Mouse (Mus musculus) naive thymus-derived CD4-positive, alpha-beta T cell, adult 5 months (primary cell): ENCODE results near the gene Rpl37a. TPM values are rescaled to one million over a fixed set of nuclear protein-coding genes. Genes with fewer than 3 reads are reported as not detected.

Source experiments
- polyA plus RNA-seq: library from polyadenylated mRNA; unstranded; fragments of 100-300 nt; shearing (Covaris generic); gene quantifications from one replicate; pipeline ENCODE4 v1.2.1, GENCODE M21; 2017

Rpl37a gene
- polyA plus RNA-seq = 3,153 TPM

DNA sequence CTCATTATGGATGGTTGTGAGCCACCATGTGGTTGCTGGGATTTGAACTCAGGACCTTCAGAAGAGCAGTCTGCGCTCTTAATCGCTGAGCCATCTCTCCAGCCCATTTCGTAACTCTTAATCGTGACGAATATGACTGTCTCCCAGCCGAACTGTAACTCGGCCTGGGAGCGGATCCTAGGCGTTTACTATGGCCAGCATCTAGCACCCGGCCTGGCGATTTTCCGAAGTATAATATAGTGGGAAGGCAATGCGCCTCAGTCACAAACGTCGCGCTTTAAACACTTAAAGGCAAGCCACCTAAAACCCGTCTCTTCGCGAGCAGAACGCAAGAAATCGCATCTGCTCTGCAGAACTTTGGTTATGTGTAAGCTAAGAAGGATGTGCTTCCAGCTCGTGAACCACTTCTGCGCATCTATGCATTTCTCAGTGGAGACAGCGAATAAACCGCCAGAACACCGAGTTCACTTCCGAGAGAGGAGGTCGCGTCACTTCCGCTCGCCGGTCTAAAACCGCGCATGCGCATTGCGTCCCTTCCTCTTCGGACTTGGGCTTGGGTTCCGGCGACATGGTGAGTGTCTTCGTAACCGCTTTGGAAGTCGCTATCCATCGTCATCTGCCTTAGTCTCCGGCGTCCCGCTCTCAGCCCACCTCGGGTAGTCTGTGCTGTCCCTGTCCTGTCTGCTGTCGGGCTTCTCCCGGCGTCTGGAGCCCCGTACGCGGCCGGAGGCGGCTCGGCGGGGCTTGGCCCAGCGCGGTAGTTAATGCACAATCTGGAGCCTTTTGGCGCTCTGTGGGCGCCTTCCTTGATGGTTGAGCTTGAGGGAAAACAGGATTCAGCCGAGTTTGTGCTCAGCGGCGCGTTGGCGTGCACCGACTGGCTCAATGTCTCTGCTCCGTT, at the start of gene Rpl37a:
Gene Rpl37a, plus strand, starts transcription at position 538 of the 901 bp plus-strand sequence.

DNA sequence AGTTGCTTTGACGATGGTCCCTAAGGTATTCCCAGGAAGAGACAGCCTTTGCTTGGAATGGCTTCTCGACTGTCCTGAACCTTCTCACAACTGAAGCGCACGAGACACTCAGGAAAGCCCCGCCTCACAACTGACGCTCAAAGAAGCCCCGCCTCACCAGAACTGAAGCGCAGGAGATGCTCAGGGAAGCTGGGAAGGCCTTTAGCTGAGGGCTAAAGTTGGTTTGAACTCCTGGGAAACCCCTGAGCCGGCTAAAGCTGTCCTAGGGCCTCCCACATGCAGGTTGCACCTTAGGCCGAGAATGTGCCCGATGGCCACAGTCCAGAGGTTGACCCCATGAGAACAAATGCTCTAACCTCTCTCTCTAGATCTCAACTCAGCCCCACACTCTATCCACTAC, 10.6 kb upstream of the Rpl37a start, which contains the start of gene Ankar:
Gene Ankar, minus strand, starts transcription at position 101 of the 400 bp plus-strand sequence.

Other genes with a start within 250 kb of the Rpl37a start
- not detected for gene March4, start 174.4 kb upstream of the Rpl37a start, polyA plus RNA-seq
- gene Smarcal1, start 128.0 kb upstream of the Rpl37a start, polyA plus RNA-seq = 17.7 TPM
- gene Ankar, start 10.7 kb upstream of the Rpl37a start, polyA plus RNA-seq = not detected
- not detected for gene Igfbp2, start 113.2 kb downstream of the Rpl37a start, polyA plus RNA-seq
- gene Igfbp5, start 163.6 kb downstream of the Rpl37a start, polyA plus RNA-seq = not detected